Mouse (Mus musculus) embryonic stem cell, embryonic (primary cell): Measurements from ENCODE around the gene Tram2.

Source experiments
- CTCF ChIA-PET, 4 experiments: fragments of 300-600 bp in 2 of 4; fragments of 350-600 bp in 2 of 4; sonication (Branson Sonifier 250); formaldehyde crosslinking; loops; one replicate each; lab custom pipeline; 2022; ENCODE audit warnings: inconsistent platforms in 2 of 4; lab: Charles Lee
- POLR2A ChIA-PET, 4 experiments: fragments of 300-600 bp in 2 of 4; fragments of 350-600 bp in 2 of 4; sonication (Branson Sonifier 250); formaldehyde crosslinking; loops; one replicate each; lab custom pipeline; 2022; ENCODE audit warnings: antibody characterized with exemption in 4 of 4, inconsistent platforms in 1 of 4; lab: Charles Lee

The Tram2 gene

DNA sequence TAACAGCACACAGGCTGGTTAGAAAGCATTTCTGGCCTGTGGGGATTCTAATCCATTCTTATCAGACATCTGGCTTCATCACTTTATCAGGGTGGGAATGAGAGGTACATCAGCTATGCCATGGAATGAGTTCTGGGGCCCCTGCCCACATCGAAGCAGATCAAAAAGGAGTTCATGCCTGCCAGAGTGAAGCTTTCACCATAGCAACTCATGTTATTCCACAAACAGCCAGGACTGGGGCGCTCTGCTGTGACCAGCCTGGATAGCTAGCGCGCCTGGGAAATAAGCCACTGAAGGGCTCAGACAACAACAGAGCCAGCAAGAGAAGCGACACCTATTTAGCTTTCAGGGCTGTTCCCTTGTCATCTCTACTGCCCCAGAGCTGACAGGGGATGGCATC lies 4.8 kb downstream of the Tram2 start:
- ChIA-PET CTCF (no interaction called here), POLR2A (interaction anchor here in 2 of 4 experiments (0.6 to 0.8 kb wide), 2 partner anchors 29 to 77 kb away, joined by 4 read pairs; no protein-coding TSS in a partner anchor)

DNA sequence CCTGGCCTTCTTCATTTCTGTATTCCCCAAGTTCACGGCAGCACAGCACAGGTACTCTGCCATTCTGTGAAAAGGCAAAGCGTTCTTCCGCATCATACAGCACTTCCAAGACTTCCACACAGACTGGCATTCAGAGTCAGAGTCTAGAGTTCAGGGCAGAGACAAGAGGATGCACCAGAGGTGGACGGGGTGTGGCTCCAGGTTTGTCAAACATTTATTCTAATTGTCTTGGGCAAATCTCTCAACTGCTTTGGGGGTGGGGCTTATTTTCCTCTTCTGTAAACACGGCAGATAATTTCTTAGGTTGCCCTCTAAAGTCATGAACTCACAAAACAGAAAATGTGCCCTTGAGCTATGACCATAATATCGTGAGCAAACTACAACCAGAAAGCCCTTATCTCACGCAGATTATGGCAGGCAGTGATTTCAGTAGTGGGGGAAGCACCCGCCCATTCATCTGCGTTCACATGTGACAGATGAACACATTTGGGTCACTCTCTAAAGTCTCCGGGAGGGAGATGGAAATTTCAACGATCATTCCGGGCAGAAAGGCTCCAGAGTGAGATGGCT lies 6.1 kb downstream of the Tram2 start:
- ChIA-PET CTCF (no interaction called here), POLR2A (interaction anchor here in 1 of 4 experiments (1.3 kb wide), 1 partner anchor 259 kb away, joined by 3 read pairs; no protein-coding TSS in a partner anchor)

DNA sequence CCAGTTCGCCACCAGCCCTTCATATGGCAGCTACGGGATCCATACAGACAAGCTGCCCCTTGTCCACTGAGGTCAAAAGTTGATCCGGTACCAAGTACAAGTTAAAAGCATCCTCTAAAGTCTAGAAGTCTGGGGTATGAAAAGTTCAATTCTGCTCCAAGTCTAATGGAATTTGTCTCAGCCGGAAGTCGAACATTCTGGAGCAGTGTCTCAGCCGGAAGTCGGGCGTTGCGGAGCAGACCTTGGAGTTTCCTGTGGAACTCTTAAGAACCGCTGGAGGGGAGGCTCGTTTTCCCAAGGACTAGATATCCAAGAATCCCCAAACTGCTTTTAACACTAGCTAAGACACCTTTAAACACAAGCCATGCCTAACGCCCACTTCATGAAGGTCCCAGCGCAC lies 8.4 kb downstream of the Tram2 start:
- ChIA-PET CTCF (no interaction called here), POLR2A (interaction anchor here in 1 of 4 experiments (0.7 kb wide), 1 partner anchor 219 kb away, joined by 3 read pairs; no protein-coding TSS in a partner anchor)

GRCm38 (mm10) chr1:21069830-21070522 lies 9.1 kb downstream of the Tram2 start:
- ChIA-PET CTCF (interaction anchor here in 1 of 4 experiments (0.6 kb wide), 1 partner anchor 43 kb away, joined by 4 read pairs; no protein-coding TSS in a partner anchor), POLR2A (interaction anchor here in 3 of 4 experiments (0.6 to 3.8 kb wide), 4 partner anchors 8 to 219 kb away, joined by 3 to 25 read pairs (median 3); partner anchors contain the start of gene Tram2 (in 1 of the 3))

- ChIA-PET POLR2A (interaction anchor here (0.6 to 3.8 kb wide), 9 partner anchors 9 to 148 kb away, joined by 3 to 25 read pairs (median 5); partner anchors contain the start of gene Tram2 (in 3 of the 4)), CTCF (interaction anchor here in 2 of 4 experiments (0.6 to 1.8 kb wide), 3 partner anchors 12 to 1852 kb away, joined by 3 to 8 read pairs (median 4); no protein-coding TSS in a partner anchor)
Measured at GRCm38 (mm10) chr1:21068491-21068890, 10.5 kb downstream of the Tram2 start.

DNA sequence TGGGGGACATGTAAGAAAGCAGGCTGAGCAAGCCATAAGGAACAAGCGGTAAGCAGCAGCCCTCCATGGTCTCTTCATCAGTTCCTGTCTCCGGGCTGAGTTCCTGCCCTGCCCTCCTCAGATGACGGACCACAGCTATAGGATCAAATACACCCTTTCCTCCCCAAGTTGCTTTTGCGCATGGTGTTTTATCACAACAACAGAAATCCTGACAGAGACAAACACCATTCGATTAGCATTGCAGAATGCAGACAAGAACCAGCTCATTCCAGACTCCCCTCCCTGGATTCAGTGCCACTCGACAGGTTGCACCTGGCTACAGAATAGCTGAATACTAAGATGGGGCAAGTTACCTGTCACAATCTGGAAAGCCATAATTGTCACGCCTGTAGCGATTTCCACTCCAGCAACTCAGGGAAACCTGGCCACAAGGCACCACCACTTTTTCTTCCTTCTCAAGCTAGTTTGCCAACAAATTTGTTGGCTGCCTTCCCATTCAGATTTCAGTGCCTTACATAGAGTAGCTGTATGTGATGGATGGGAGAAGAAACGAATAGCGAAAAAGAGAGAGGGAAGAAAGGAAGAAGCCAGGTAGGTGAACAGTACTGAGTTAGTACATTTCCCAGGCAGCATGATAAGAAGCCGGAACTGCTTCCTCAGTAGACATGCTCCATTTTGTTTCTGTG lies 11.3 kb downstream of the Tram2 start:
- CTCF ChIA-PET, result interaction anchor here in 2 of 4 experiments (0.7 to 1.8 kb wide), 2 partner anchors 12 to 34 kb away, joined by 3 to 4 read pairs; no protein-coding TSS in a partner anchor

GRCm38 (mm10) chr1:21064153-21064552 lies 14.9 kb downstream of the Tram2 start:
- ChIA-PET POLR2A (interaction anchor here in 1 of 4 experiments (1.5 kb wide), 1 partner anchor 8 kb away, joined by 4 read pairs; no protein-coding TSS in a partner anchor), CTCF (no interaction called here)

More for the DNA sequence above, 11.3 kb downstream of the Tram2 start:
- POLR2A ChIA-PET, result interaction anchor here (0.5 to 3.8 kb wide), 16 partner anchors 9 to 171 kb away, joined by 3 to 25 read pairs (median 4); partner anchors contain the start of gene Tram2 (in 3 of the 4)

DNA sequence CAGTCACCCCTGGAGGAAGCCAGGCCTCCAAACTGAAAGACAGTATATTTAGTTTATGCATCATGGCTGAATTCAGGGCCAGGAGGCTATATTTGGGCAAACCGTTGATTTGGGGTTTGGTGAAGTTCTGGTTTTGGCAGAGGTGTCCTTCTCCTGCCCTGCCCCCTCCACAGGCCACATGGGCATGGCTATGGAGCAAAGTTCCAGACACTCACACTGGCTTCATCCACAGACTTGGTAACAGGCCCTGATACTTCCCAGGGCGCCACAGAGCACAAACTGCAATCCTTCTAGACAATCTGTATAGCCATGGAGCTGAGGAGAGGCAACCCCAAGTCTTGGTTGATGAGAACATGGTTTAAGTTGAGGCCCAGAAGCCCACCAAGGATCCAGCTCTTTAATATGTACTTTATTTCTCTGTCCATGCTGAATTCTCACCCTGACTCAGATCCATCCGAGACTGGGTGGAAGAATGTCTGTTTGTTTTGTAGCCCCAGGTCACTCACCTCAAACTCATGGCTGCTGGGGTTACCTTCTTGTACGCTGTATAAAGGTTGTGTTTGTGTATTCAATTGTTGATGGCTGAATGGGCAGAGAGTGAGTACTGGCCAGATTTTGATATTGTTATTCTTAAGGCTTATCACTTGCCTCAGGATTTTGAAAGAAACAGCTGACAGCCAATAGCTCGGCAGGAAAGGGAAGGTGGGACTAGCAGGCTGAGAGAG lies 19.5 kb downstream of the Tram2 start:
- ChIA-PET POLR2A (no interaction called here), CTCF (no interaction called here)

DNA sequence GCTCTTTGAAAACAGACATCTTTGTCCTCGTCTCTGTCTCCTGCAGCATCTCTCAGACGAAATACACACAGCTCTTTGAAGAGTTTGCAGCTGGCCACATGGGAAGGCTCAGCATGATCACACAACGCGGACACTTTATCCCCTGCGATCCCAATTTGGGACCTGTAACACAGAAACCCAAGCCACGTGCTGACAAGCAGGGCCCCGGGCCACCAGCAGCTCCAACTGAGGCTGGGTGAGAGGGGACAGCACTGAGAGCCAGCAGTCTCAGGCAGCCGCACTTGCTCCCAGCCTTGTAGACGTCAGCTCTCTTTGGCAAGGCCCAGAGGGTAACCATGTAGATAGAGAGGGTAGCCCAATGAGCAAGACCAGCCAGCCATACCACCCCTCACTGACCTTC lies 26.0 kb downstream of the Tram2 start:
- ChIA-PET CTCF (interaction anchor here in 1 of 4 experiments (0.5 kb wide), 1 partner anchor 112 kb away, joined by 4 read pairs; no protein-coding TSS in a partner anchor), POLR2A (interaction anchor here in 1 of 4 experiments (1.0 to 1.1 kb wide), 2 partner anchors 20 to 263 kb away, joined by 3 read pairs; no protein-coding TSS in a partner anchor)

DNA sequence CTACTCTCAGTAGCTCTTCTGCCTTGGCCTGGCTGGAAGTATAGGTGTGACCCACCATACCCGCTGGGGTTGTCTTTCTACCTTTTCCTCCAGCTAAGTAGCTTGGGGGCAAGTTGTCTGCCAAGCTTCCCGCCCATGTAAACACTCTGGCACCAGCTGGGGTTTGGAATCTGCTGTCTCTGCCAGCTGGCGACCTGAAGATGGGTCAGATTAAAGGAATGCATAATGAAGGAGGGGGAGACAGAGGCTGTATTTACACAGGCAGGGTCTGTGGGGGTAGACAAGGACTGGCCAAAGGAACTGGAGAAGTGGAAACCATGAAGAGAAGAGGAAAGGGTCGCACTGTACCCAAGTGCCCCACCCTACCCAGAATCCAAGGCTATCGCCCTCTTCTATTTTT lies 26.4 kb downstream of the Tram2 start:
- POLR2A ChIA-PET, result interaction anchor here in 1 of 4 experiments (0.7 to 1.1 kb wide), 3 partner anchors 19 to 263 kb away, joined by 3 read pairs; no protein-coding TSS in a partner anchor
- CTCF ChIA-PET, result interaction anchor here in 2 of 4 experiments (0.5 to 0.7 kb wide), 2 partner anchors 113 to 114 kb away, joined by 3 to 4 read pairs; no protein-coding TSS in a partner anchor

DNA sequence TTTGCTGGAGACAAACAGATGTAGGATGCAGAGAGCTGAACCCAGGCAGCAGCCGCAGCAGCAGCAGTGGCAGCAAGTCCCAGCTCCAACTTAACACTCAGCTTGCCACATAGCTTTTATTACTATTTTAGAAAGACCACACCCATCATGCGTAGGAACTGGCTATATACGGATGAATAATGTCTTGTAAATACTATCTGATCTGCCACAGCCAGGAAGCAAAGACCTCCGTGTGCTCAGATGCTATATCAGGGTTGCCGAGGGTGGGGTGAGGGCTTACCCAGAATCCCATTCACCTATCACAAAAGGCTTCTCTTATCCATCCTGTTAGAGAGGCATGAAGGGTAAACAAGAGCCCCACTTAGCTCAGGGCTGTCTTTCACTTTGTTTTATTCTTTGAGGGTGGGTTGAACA lies 26.9 kb downstream of the Tram2 start:
- POLR2A ChIA-PET, result interaction anchor here in 2 of 4 experiments (0.6 to 1.1 kb wide), 3 partner anchors 17 to 262 kb away, joined by 3 to 5 read pairs (median 3); no protein-coding TSS in a partner anchor
- CTCF ChIA-PET, result interaction anchor here in 1 of 4 experiments (0.7 kb wide), 1 partner anchor 113 kb away, joined by 3 read pairs; no protein-coding TSS in a partner anchor

DNA sequence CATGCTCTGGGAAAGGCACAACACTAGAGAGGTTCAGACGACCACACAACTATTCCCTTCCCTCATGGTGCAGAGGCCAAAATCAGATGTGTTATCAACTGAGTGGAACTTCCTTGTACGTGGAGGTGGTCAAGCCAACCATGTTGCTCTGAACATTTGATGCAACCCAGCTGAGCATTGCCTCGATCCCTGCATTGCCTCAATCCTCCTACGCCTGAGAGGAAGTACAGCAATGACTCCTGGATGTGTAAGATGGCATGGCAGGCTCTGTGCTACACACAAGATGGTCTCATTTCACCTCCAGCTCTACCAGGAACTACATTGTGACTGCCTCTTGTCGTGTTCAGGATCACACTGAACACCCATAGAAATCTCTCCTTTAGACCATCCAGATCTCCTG lies 30.0 kb downstream of the Tram2 start:
- ChIA-PET POLR2A (no interaction called here), CTCF (no interaction called here)

DNA sequence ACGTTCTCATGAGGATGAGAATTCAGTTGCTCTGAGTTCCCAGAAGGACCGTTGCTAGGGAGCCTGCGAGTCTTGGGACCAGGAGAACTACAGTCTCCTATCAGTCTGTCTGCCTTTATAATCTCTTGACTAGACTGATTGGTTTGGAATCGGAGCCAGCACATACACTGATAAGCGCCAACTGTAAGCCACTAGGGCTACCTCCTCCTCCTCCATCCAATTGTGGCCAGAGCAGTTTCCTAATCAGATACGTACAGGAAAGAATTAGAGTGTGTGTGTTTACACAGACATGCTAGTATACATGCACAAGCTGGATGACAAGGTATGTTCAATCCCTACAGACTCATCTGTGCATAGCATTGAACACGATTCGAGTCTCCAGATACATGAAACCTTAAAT lies 30.6 kb downstream of the Tram2 start:
- CTCF ChIA-PET, result no interaction called here
- POLR2A ChIA-PET, result no interaction called here

DNA sequence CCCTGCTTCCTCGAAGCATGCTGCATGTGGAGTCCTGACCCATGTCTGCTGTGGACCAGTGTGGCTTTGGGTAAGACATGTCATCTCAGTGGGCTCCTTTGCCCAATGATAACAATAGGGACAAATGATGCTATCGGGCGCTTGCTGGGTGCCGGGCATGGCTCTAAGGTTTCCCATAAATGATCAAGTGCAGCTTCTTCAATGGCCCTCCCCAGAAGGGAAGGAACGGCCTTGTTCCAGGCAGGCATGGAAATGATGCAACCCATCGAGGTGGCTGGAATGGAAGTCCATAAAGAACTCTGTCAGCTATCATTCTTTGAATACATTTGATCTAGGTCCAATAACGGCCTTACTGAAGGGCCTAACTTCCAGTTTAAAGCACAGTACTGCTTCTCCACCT lies 36.6 kb downstream of the Tram2 start:
- ChIA-PET POLR2A (interaction anchor here in 1 of 4 experiments (1.8 kb wide), 1 partner anchor 12 kb away, joined by 4 read pairs; no protein-coding TSS in a partner anchor), CTCF (no interaction called here)

GRCm38 (mm10) chr1:21040610-21041326 lies 38.3 kb downstream of the Tram2 start:
- ChIA-PET CTCF (no interaction called here), POLR2A (interaction anchor here in 2 of 4 experiments (0.9 to 1.8 kb wide), 3 partner anchors 8 to 41 kb away, joined by 3 to 4 read pairs (median 3); no protein-coding TSS in a partner anchor)

GRCm38 (mm10) chr1:21040173-21040572 lies 38.9 kb downstream of the Tram2 start:
- CTCF ChIA-PET, result no interaction called here
- POLR2A ChIA-PET, result no interaction called here

DNA sequence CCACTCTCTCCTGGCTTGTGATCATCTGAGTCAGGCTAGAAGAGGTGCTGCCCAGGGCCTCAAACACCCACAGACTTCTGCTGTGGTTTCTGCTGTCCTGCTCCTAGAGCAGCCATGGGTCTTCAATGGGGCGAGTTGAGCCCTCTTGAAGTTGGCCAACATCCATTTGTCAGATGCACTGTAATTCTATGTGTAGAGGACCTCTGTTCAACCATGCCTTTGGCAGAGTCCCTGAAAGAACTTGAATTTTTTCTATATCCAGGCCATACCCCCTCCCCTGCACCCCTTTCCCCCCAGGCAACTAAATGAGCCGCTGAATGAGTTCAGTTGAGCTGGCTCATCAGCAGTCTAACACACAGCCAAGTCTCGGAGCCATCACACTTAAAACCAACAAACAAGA lies 39.5 kb downstream of the Tram2 start:
- ChIA-PET POLR2A (interaction anchor here in 1 of 4 experiments (0.6 kb wide), 1 partner anchor 1830 kb away, joined by 3 read pairs; no protein-coding TSS in a partner anchor), CTCF (no interaction called here)
